In the genomic region with DNA sequence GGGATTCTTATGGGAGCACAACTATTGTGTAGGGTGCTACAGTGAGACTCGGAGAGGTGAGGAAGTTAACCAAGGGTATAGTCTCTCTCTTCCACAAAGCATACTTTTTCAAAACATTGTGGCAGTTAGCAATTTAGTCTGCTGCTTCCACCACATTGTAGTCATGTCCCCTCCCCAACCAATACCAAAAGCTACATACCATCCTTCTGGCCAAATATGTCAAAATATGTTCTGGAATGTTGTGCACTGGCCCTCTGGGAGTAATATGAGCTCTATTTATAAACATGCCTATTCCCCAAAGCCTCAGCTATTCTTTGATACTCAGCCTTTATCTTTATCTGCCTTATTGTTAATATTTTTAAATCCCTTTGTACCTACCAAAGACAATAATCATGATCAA, we compare ENCODE assay signal across 16 mouse cellular contexts.
"Had no signal": no experiment of that assay in that cellular context is flagged by ENCODE, and none has a peak within 500 bp of the region (broad histone marks: within the 10 kb centered on the region; RNA-seq: fewer than 3 reads in every experiment).

No protein-coding gene starts in this region.

- ATAC-seq: midbrain, embryonic 13.5 days; midbrain, embryonic 15.5 days had no signal

- H3K9me3 ChIP-seq: megakaryocyte, embryonic 14.5 days; midbrain, embryonic 13.5 days; midbrain, embryonic 15.5 days; neural tube, embryonic 12.5 days; stomach, embryonic 15.5 days had no signal

- H3K36me3 ChIP-seq: midbrain, embryonic 13.5 days; midbrain, embryonic 15.5 days; neural tube, embryonic 12.5 days; stomach, embryonic 15.5 days had no signal

- DNase-seq: lung, adult 18-20 months; lung, embryonic 14.5 days; lung, postnatal 10 days; lung, postnatal 36 days; right cerebral cortex, postnatal 14 days; thymus, adult 2 months; thymus, postnatal 25 days; thymus, postnatal 4 days had no signal

- H3K4me1 ChIP-seq: megakaryocyte, embryonic 14.5 days; midbrain, embryonic 13.5 days; midbrain, embryonic 15.5 days; neural tube, embryonic 12.5 days; stomach, embryonic 15.5 days had no signal

- H3K27me3 ChIP-seq: megakaryocyte, embryonic 14.5 days; midbrain, embryonic 13.5 days; midbrain, embryonic 15.5 days; neural tube, embryonic 12.5 days; stomach, embryonic 15.5 days had no signal

- H3K27ac ChIP-seq: macrophage; midbrain, embryonic 13.5 days; midbrain, embryonic 15.5 days; neural tube, embryonic 12.5 days; stomach, embryonic 15.5 days; stomach, postnatal 0 days had no signal

- H3K4me3 ChIP-seq: megakaryocyte, embryonic 14.5 days; midbrain, embryonic 13.5 days; midbrain, embryonic 15.5 days; neural tube, embryonic 12.5 days; stomach, embryonic 15.5 days had no signal

- H3K4me2 ChIP-seq: lung, embryonic 14.5 days; midbrain, embryonic 11.5 days; midbrain, embryonic 13.5 days; midbrain, embryonic 15.5 days; neural tube, embryonic 12.5 days; stomach, embryonic 15.5 days had no signal

- H3K9ac ChIP-seq: lung, embryonic 14.5 days; midbrain, embryonic 13.5 days; midbrain, embryonic 15.5 days; neural tube, embryonic 12.5 days; stomach, embryonic 15.5 days had no signal
